Mouse (Mus musculus) thymus, adult 2 months (tissue): Measurements from ENCODE around the gene 2410004B18Rik.

ENCODE experiments used
- CTCF ChIP-seq: fragments of 200-500 bp; IDR thresholded peaks from 2 replicates; pipeline ENCODE4 v1.5.1; 2012; ENCODE audit warnings: mild to moderate bottlenecking, control low read depth, low read length, moderate library complexity, borderline replicate concordance; ENCODE audit not compliant: control insufficient read depth, poor library complexity, insufficient read depth; ENCODE audit errors: extremely low read depth
- POLR2A ChIP-seq: fragments of 200-500 bp; IDR thresholded peaks from 2 replicates; pipeline ENCODE4 v1.6.1; 2012; ENCODE audit warnings: mild to moderate bottlenecking, low read length, control low read depth, moderate library complexity; ENCODE audit not compliant: control insufficient read depth, poor library complexity, insufficient read depth; ENCODE audit errors: extremely low read depth

DNA sequence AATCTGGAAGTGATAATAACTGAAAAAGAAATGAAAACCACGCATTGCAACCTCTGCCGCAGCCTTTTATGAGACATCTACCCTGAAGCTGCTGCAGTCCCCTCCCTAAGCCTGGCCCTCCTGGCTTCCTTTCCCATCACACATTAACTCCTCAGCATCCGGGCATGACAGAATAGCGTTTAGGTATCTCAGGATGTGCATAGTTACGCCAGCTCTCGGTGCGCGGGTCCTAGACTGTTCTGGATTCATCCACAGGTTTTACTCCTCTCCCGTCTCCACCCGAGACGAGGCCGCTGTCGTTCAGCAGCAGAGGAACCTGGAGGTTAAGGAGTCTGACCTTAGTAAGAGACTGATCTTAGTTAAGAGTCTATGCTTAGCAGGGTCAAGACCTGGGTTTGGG is 53.3 kb downstream of the 2410004B18Rik start:
- TF ChIP-seq CTCF (no peak), POLR2A (no peak)
